In genomic region chr5:96898120-96898672, GRCm38 (mm10) we compare ENCODE assay signal across 12 mouse cellular contexts.
DNase-seq lines count a peak whose midpoint lies in the region; ATAC-seq and TF ChIP-seq lines count a peak whose summit lies in the region.
"Had no signal": no experiment of that assay in that cellular context is flagged by ENCODE, and none has a peak within 500 bp of the region (broad histone marks: within the 10 kb centered on the region; RNA-seq: fewer than 3 reads in every experiment).

No protein-coding gene starts in this region.

- DNase-seq in lung, embryonic 14.5 days = peak; percentile 47
- no peak for DNase-seq in lung, adult 2 months
- DNase-seq in liver, embryonic 11.5 days (ENCODE audit: low spot score) = no peak
- no peak for DNase-seq in cerebellum, adult 11-12 months
- DNase-seq: cerebellum, adult 18-20 months; kidney, adult 9 months had no signal

- no peaks in the 10 kb centered on the region for H3K9me3 ChIP-seq in lung, embryonic 14.5 days (ENCODE audit: low read depth, low read length)
- no peaks in the 10 kb centered on the region for H3K9me3 ChIP-seq in liver, embryonic 11.5 days (ENCODE audit: control insufficient read depth, low read length)
- H3K9me3 ChIP-seq in stomach, embryonic 15.5 days = no peaks in the 10 kb centered on the region
- H3K9me3 ChIP-seq in forebrain, embryonic 16.5 days (ENCODE audit: control insufficient read depth, low read length) = no peaks in the 10 kb centered on the region
- no peaks in the 10 kb centered on the region for H3K9me3 ChIP-seq in forebrain, embryonic 12.5 days
- H3K9me3 ChIP-seq: midbrain, embryonic 12.5 days had no signal

- WGBS in lung, embryonic 14.5 days = 56% methylated on average over 8 of the region's 8 CpGs
- whole genome bisulfite sequencing in lung, adult 2 months = 29% methylated on average over 8 of the region's 8 CpGs
- WGBS in liver, embryonic 11.5 days = 45% methylated on average over 8 of the region's 8 CpGs
- WGBS in stomach, embryonic 15.5 days = 48% methylated on average over 8 of the region's 8 CpGs
- 71% methylated on average over 8 of the region's 8 CpGs for WGBS in forebrain, embryonic 16.5 days
- 87% methylated on average over 8 of the region's 8 CpGs for WGBS in forebrain, embryonic 12.5 days

- H3K4me3 ChIP-seq in lung, embryonic 14.5 days (ENCODE audit: low read depth, low read length) = no peak overlapping the region
- no peak overlapping the region for H3K4me3 ChIP-seq in lung, adult 2 months (replicated peaks; ENCODE audit: extremely low read depth, low read depth, low read length)
- no peak overlapping the region for H3K4me3 ChIP-seq in liver, embryonic 11.5 days (ENCODE audit: low read depth, low read length)
- no peak overlapping the region for H3K4me3 ChIP-seq in stomach, embryonic 15.5 days (replicated peaks)
- H3K4me3 ChIP-seq in forebrain, embryonic 16.5 days (replicated peaks; ENCODE audit: low read length) = no peak overlapping the region
- H3K4me3 ChIP-seq in forebrain, embryonic 12.5 days (replicated peaks) = no peak overlapping the region
- H3K4me3 ChIP-seq: midbrain, embryonic 12.5 days had no signal

- no peak overlapping the region for H3K27ac ChIP-seq in lung, embryonic 14.5 days (ENCODE audit: low read depth)
- H3K27ac ChIP-seq in liver, embryonic 11.5 days (ENCODE audit: low read depth, low read length) = no peak overlapping the region
- no peak overlapping the region for H3K27ac ChIP-seq in stomach, embryonic 15.5 days
- H3K27ac ChIP-seq in forebrain, embryonic 16.5 days (ENCODE audit: low read length) = no peak overlapping the region
- no peak overlapping the region for H3K27ac ChIP-seq in forebrain, embryonic 12.5 days
- H3K27ac ChIP-seq: midbrain, embryonic 12.5 days had no signal

- no peaks in the 10 kb centered on the region for H3K27me3 ChIP-seq in lung, embryonic 14.5 days (ENCODE audit: insufficient read depth, low read length)
- H3K27me3 ChIP-seq in liver, embryonic 11.5 days (replicated peaks; ENCODE audit: control insufficient read depth, insufficient read depth, low read length) = no peaks in the 10 kb centered on the region
- H3K27me3 ChIP-seq in stomach, embryonic 15.5 days (replicated peaks) = no peaks in the 10 kb centered on the region
- H3K27me3 ChIP-seq in forebrain, embryonic 16.5 days (replicated peaks; ENCODE audit: control insufficient read depth, insufficient read depth, low read length) = no peaks in the 10 kb centered on the region
- no peaks in the 10 kb centered on the region for H3K27me3 ChIP-seq in forebrain, embryonic 12.5 days
- H3K27me3 ChIP-seq: midbrain, embryonic 12.5 days; Patski had no signal

- no peak for TF ChIP-seq CTCF in lung, embryonic 14.5 days (IDR thresholded peaks at IDR 0.05; ENCODE audit: low read depth)
- no peak for TF ChIP-seq CTCF in lung, adult 2 months (IDR thresholded peaks at IDR 0.05; ENCODE audit: insufficient read depth, low read length)

- ATAC-seq in lung, embryonic 14.5 days (ENCODE audit: insufficient read depth) = no peak
- ATAC-seq in common myeloid progenitor, adult 5-6 weeks (replicated peaks; ENCODE audit: low read depth, poor library complexity, severe bottlenecking) = peak; percentile 99
- ATAC-seq in liver, embryonic 11.5 days (replicated peaks; ENCODE audit: low FRiP score) = peak; percentile 66
- peak; percentile 73; the same call in 1 of the 2 replicates for ATAC-seq in stomach, embryonic 15.5 days (ENCODE audit: insufficient read depth, low FRiP score, low read depth)
- ATAC-seq in forebrain, embryonic 16.5 days = no peak
- no peak for ATAC-seq in forebrain, embryonic 12.5 days (ENCODE audit: low FRiP score)

- H3K36me3 ChIP-seq in lung, embryonic 14.5 days (ENCODE audit: insufficient read depth) = no peaks in the 10 kb centered on the region
- no peaks in the 10 kb centered on the region for H3K36me3 ChIP-seq in liver, embryonic 11.5 days (ENCODE audit: control insufficient read depth, insufficient read depth, low read length)
- no peaks in the 10 kb centered on the region for H3K36me3 ChIP-seq in stomach, embryonic 15.5 days
- H3K36me3 ChIP-seq in forebrain, embryonic 16.5 days (ENCODE audit: control insufficient read depth, insufficient read depth) = no peaks in the 10 kb centered on the region
- no peaks in the 10 kb centered on the region for H3K36me3 ChIP-seq in forebrain, embryonic 12.5 days (replicated peaks)
- H3K36me3 ChIP-seq: midbrain, embryonic 12.5 days had no signal

- no peaks in the 10 kb centered on the region for H3K4me1 ChIP-seq in lung, embryonic 14.5 days (ENCODE audit: insufficient read depth)
- 0 out of 2 replicates have a peak, but pooled peaks cover 4% of the 10 kb centered on the region for H3K4me1 ChIP-seq in lung, adult 2 months (ENCODE audit: control insufficient read depth, insufficient read depth, low read length)
- H3K4me1 ChIP-seq in liver, embryonic 11.5 days (replicated peaks; ENCODE audit: control insufficient read depth, insufficient read depth, low read length) = 0 out of 2 replicates have a peak, but pooled peaks cover 2% of the 10 kb centered on the region
- H3K4me1 ChIP-seq in stomach, embryonic 15.5 days = no peaks in the 10 kb centered on the region
- no peaks in the 10 kb centered on the region for H3K4me1 ChIP-seq in forebrain, embryonic 16.5 days (replicated peaks; ENCODE audit: control insufficient read depth, insufficient read depth, low read length)
- no peaks in the 10 kb centered on the region for H3K4me1 ChIP-seq in forebrain, embryonic 12.5 days
- H3K4me1 ChIP-seq: midbrain, embryonic 12.5 days had no signal

- no peak for TF ChIP-seq POLR2A in lung, adult 2 months (IDR thresholded peaks at IDR 0.05; ENCODE audit: borderline replicate concordance, extremely low read depth, low read depth, low read length)

- H3K4me2 ChIP-seq in lung, embryonic 14.5 days = no peak overlapping the region
- H3K4me2 ChIP-seq in liver, embryonic 11.5 days = no peak overlapping the region
- H3K4me2 ChIP-seq in stomach, embryonic 15.5 days = no peak overlapping the region
- H3K4me2 ChIP-seq in forebrain, embryonic 16.5 days (ENCODE audit: low read length) = no peak overlapping the region
- H3K4me2 ChIP-seq in forebrain, embryonic 12.5 days = no peak overlapping the region
- H3K4me2 ChIP-seq: midbrain, embryonic 12.5 days had no signal

- no peak overlapping the region for H3K9ac ChIP-seq in lung, embryonic 14.5 days
- H3K9ac ChIP-seq in liver, embryonic 11.5 days (ENCODE audit: low read depth, low read length) = no peak overlapping the region
- no peak overlapping the region for H3K9ac ChIP-seq in stomach, embryonic 15.5 days
- no peak overlapping the region for H3K9ac ChIP-seq in forebrain, embryonic 16.5 days (replicated peaks; ENCODE audit: low read depth, low read length)
- no peak overlapping the region for H3K9ac ChIP-seq in forebrain, embryonic 12.5 days
- H3K9ac ChIP-seq: midbrain, embryonic 12.5 days had no signal

Comparison
In these comparisons a context has a peak if more than half of its experiments do, and no peak if none do; other contexts are left out.
1. ATAC-seq: peak in common myeloid progenitor, adult 5-6 weeks (single experiment), liver, embryonic 11.5 days (single experiment) and stomach, embryonic 15.5 days (single experiment); none in lung, embryonic 14.5 days (single experiment), forebrain, embryonic 16.5 days (single experiment) and forebrain, embryonic 12.5 days (single experiment).